In the genomic region with DNA sequence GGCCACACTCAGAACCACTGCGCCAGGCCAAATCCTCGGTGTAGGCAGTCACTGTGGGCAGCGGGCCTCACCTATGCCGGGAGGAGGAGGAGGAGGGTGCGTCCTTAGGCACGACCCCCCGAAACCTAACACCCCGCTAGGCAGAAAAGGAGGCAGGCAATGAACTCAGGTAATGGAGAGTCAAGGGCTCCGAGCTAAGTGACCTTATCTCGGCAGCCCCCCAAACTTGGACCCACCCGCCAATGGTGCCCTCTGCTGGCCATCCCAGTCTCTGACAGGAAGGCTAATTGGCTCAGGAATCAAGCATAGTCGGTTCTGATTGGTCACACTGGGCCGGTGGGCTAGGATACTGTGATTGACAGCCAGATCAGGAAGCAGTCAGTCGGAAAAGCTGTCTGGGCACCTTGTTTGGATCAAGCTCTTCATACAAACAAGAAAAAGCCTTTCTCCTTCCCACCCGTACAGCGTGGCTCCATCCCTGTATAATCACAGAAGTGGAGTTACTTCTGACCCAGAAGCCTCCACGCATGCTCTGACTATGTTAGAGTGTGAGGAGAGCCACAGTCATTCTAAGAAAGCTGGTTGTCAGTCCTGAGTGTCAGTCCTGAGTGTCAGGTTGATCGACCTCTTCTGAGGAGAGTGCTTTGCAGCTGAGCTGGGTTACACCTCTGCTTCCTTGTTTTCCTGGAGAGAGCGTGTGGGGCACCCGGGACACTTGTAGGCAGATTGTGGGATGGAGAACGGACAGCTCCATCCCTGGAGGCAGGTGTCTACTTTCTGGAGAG, we compare ENCODE assay signal across 8 mouse cellular contexts. TPM values are rescaled to one million over a fixed set of nuclear protein-coding genes. Genes with fewer than 3 reads are reported as not detected.
A peak's percentile ranks its signal among the peaks of the same experiment; 100 is the strongest.
DNase-seq lines count a peak whose midpoint lies in the region; ATAC-seq and TF ChIP-seq lines count a peak whose summit lies in the region.

No protein-coding gene starts in this region.

- H3K4me3 ChIP-seq in kidney, adult 2 months (ENCODE audit: insufficient read depth, low read depth, low read length): no peak overlapping the region
- H3K4me3 ChIP-seq in liver, adult 2 months (ENCODE audit: insufficient read depth, low read depth, low read length): no peak overlapping the region
- H3K4me3 ChIP-seq in midbrain, postnatal 0 days (ENCODE audit: low read depth, low read length): peak overlapping the region; percentile 9; the same call in 1 of the 2 replicates

- no peaks in the 10 kb centered on the region for H3K27me3 ChIP-seq in kidney, adult 2 months (replicated peaks; ENCODE audit: control insufficient read depth, insufficient read depth, low read length)
- H3K27me3 ChIP-seq in liver, adult 2 months (ENCODE audit: control insufficient read depth, insufficient read depth, low read length): no peaks in the 10 kb centered on the region
- no peaks in the 10 kb centered on the region for H3K27me3 ChIP-seq in midbrain, postnatal 0 days (ENCODE audit: insufficient read depth, low read length)

- no peaks in the 10 kb centered on the region for H3K9me3 ChIP-seq in midbrain, postnatal 0 days (ENCODE audit: low read length)

- no peaks in the 10 kb centered on the region for H3K79me2 ChIP-seq in liver, adult 2 months (ENCODE audit: control insufficient read depth, insufficient read depth, low read length)

- H3K27ac ChIP-seq in kidney, adult 2 months (ENCODE audit: insufficient read depth, low read depth, low read length): no peak overlapping the region
- no peak overlapping the region for H3K27ac ChIP-seq in liver, adult 2 months (replicated peaks; ENCODE audit: insufficient read depth, low read depth, low read length)
- no peak overlapping the region for H3K27ac ChIP-seq in midbrain, postnatal 0 days (ENCODE audit: low read depth, low read length)

- H3K4me1 ChIP-seq in kidney, adult 2 months (ENCODE audit: control insufficient read depth, insufficient read depth, low read length): no peaks in the 10 kb centered on the region
- no peaks in the 10 kb centered on the region for H3K4me1 ChIP-seq in liver, adult 2 months (ENCODE audit: control insufficient read depth, insufficient read depth, low read length)
- no peaks in the 10 kb centered on the region for H3K4me1 ChIP-seq in midbrain, postnatal 0 days (ENCODE audit: insufficient read depth, low read length)

- ATAC-seq in midbrain, postnatal 0 days (ENCODE audit: low FRiP score): peak; percentile 84

- no peak overlapping the region for H3K9ac ChIP-seq in liver, adult 2 months (ENCODE audit: low read depth, low read length)
- no peak overlapping the region for H3K9ac ChIP-seq in midbrain, postnatal 0 days (replicated peaks; ENCODE audit: low read length, poor library complexity, severe bottlenecking)

- no peak for TF ChIP-seq POLR2A in kidney, adult 2 months (IDR thresholded peaks at IDR 0.05; ENCODE audit: low read depth, low read length)
- no peak for TF ChIP-seq POLR2A in liver, adult 2 months (IDR thresholded peaks at IDR 0.05; ENCODE audit: extremely low read depth, insufficient read depth, low read length)

- peak overlapping the region; percentile 34 for H3K4me2 ChIP-seq in midbrain, postnatal 0 days (ENCODE audit: low read depth, low read length, poor library complexity, severe bottlenecking)

- DNase-seq in urinary bladder, adult 18-20 months (ENCODE audit: low spot score in 2 of 2): peak; percentile 26 to 37
- DNase-seq in urinary bladder, postnatal 10 days (ENCODE audit: low spot score): no peak
- peak; percentile 62 for DNase-seq in embryo, embryonic 11.5 days (ENCODE audit: low read depth, low spot score)
- DNase-seq in heart, adult 8-10 months (ENCODE audit: low spot score): peak; percentile 78
- peak; percentile 68 for DNase-seq in kidney, adult 2 months
- DNase-seq in liver, adult 2 months (ENCODE audit: extremely low read depth, low read depth, low spot score): no peak
- peak; percentile 90 for DNase-seq in midbrain, postnatal 0 days (ENCODE audit: low spot score)
- DNase-seq in urinary bladder, postnatal 25 days (ENCODE audit: low spot score): peak; percentile 48

- no peaks in the 10 kb centered on the region for H3K36me3 ChIP-seq in kidney, adult 2 months (ENCODE audit: control insufficient read depth, insufficient read depth, low read length)
- H3K36me3 ChIP-seq in liver, adult 2 months (ENCODE audit: control insufficient read depth, insufficient read depth, low read length): no peaks in the 10 kb centered on the region
- no peaks in the 10 kb centered on the region for H3K36me3 ChIP-seq in midbrain, postnatal 0 days (ENCODE audit: insufficient read depth, low read length)

- WGBS in kidney, adult 2 months: 46% methylated on average over 21 of the region's 21 CpGs
- 40% methylated on average over 21 of the region's 21 CpGs for WGBS in liver, adult 2 months
- WGBS in midbrain, postnatal 0 days: 21% methylated on average over 20 of the region's 21 CpGs

- TF ChIP-seq CTCF in kidney, adult 2 months (conservative IDR thresholded peaks at IDR 0.05; ENCODE audit: insufficient read depth, insufficient read length, low read depth, low read length): peak; percentile 62
- TF ChIP-seq CTCF in liver, adult 2 months (IDR thresholded peaks at IDR 0.05; ENCODE audit: low read depth, low read length): peak; percentile 77
- TF ChIP-seq CTCF in midbrain, postnatal 0 days (IDR thresholded peaks at IDR 0.05): peak; percentile 89

RNA-seq across cellular contexts. Expression of a gene that starts 18.3 kb away (rescaled TPM):
- 100 to 1,000 TPM in 1 of 4 experiments, 10 to 100 TPM in 3; 88.9 to 104 (median 91.6) TPM for total RNA-seq in heart, adult 8-10 months (2022)
- polyA plus RNA-seq in kidney, adult 2 months (2012; rRNA removed): 151 and 178 TPM in 2 replicates
- total RNA-seq in liver, adult 2 months (2014; rRNA removed): 41.1 and 47.8 TPM in 2 replicates
- polyA plus RNA-seq in liver, adult 2 months (2012; rRNA removed): 75.1 and 90.2 TPM in 2 replicates
- total RNA-seq in midbrain, postnatal 0 days (2014; rRNA removed): 171 and 175 TPM in 2 replicates
- 108 and 111 TPM in 2 replicates for polyA plus RNA-seq in midbrain, postnatal 0 days (2015; fragmentation: Nextera tagmentation; extraction: Ambion mirVana)

Comparison
In these comparisons a context has a peak if more than half of its experiments do, and no peak if none do; other contexts are left out.
1. DNase-seq: peak in urinary bladder, adult 18-20 months (2 of 2), embryo, embryonic 11.5 days (single experiment), heart, adult 8-10 months (single experiment), kidney, adult 2 months (single experiment), midbrain, postnatal 0 days (single experiment) and urinary bladder, postnatal 25 days (single experiment); none in urinary bladder, postnatal 10 days (single experiment) and liver, adult 2 months (single experiment).
2. Peak in every context shown above with its lines, with median percentiles within 50 percentile points of each other: CTCF ChIP-seq.